ENCODE assay signal across 8 mouse cellular contexts in the genomic region with DNA sequence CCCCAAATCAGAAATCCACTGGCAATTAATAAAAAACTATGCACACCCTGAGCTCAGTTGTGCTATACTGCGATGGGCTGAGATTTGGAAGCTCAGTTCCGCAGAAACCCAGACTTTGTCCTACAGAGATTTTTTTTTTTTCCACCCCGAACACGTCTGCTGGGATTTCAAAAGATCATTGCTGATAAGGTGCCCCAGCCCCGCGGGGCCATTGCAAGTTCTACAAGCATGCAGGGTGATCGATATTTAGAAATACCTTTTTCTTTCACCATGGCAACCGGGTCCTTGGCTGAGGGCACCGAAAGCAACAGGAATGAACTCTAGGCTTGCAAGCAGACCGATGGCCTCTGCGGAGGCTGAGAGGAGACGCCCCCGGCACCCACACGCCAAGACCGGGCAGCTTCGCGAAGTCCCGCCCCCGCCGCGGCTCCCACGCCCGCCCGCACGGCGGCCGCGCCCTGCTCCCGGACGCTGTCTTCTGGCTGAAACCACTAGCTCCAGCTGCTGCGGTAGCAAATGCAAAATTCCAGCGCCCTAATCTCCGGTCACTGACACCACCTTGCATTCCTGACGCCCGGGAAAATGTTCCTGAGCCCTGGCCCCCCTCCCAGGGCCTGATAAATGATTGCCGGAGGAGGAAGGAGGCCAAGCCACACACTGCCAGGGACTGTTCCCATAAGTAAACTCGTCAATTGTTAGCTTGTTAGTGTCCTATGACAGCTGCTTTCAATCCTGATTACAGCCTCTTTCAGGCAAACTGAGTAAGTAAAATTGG.
A peak's percentile ranks its signal among the peaks of the same experiment; 100 is the strongest.
DNase-seq lines count a peak whose midpoint lies in the region; ATAC-seq and TF ChIP-seq lines count a peak whose summit lies in the region.

No protein-coding gene starts in this region.

- peak; percentile 57 for ATAC-seq in granulocyte monocyte progenitor cell, adult 5-6 weeks (replicated peaks; ENCODE audit: poor library complexity, severe bottlenecking)
- ATAC-seq in intestine, postnatal 0 days, result peak; percentile 69
- peak; percentile 40; the same call in 1 of the 2 replicates for ATAC-seq in limb, embryonic 15.5 days (ENCODE audit: insufficient number of reproducible peaks, low FRiP score, low TSS enrichment, low read depth)
- ATAC-seq in midbrain, postnatal 0 days (ENCODE audit: low FRiP score), result peak; percentile 42; the same call in 1 of the 2 replicates
- ATAC-seq in stomach, postnatal 0 days (ENCODE audit: low FRiP score, low TSS enrichment), result peak; percentile 72

- peak overlapping the region; percentile 45 for H3K4me3 ChIP-seq in intestine, postnatal 0 days (ENCODE audit: low read depth, low read length)
- H3K4me3 ChIP-seq in limb, embryonic 15.5 days, result peak overlapping the region; percentile 44
- H3K4me3 ChIP-seq in midbrain, postnatal 0 days (ENCODE audit: low read depth, low read length), result peak overlapping the region; percentile 50
- H3K4me3 ChIP-seq in stomach, postnatal 0 days (ENCODE audit: low read depth, low read length), result peak overlapping the region; percentile 43

- peaks cover 7% of the 10 kb centered on the region; the same call in 1 of the 2 replicates for H3K4me1 ChIP-seq in intestine, postnatal 0 days (replicated peaks; ENCODE audit: control insufficient read depth, insufficient read depth, low read length)
- H3K4me1 ChIP-seq in limb, embryonic 15.5 days, result peaks cover 26% of the 10 kb centered on the region
- peaks cover 18% of the 10 kb centered on the region; the same call in 1 of the 2 replicates for H3K4me1 ChIP-seq in midbrain, postnatal 0 days (ENCODE audit: insufficient read depth, low read length)
- H3K4me1 ChIP-seq in stomach, postnatal 0 days (replicated peaks; ENCODE audit: control insufficient read depth, insufficient read depth), result 0 out of 2 replicates have a peak, but pooled peaks cover 2% of the 10 kb centered on the region

- H3K27me3 ChIP-seq in intestine, postnatal 0 days (replicated peaks; ENCODE audit: control insufficient read depth, insufficient read depth, low read length), result no peaks in the 10 kb centered on the region
- H3K27me3 ChIP-seq in limb, embryonic 15.5 days, result peaks cover 22% of the 10 kb centered on the region
- no peaks in the 10 kb centered on the region for H3K27me3 ChIP-seq in midbrain, postnatal 0 days (ENCODE audit: insufficient read depth, low read length)
- H3K27me3 ChIP-seq in stomach, postnatal 0 days (ENCODE audit: control insufficient read depth, insufficient read depth, low read length), result no peaks in the 10 kb centered on the region

- H3K9ac ChIP-seq in intestine, postnatal 0 days (ENCODE audit: low read depth, low read length), result peak overlapping the region; percentile 40; the same call in 1 of the 2 replicates
- peak overlapping the region; percentile 29; the same call in 1 of the 2 replicates for H3K9ac ChIP-seq in limb, embryonic 15.5 days
- H3K9ac ChIP-seq in midbrain, postnatal 0 days (replicated peaks; ENCODE audit: low read length, poor library complexity, severe bottlenecking), result peak overlapping the region; percentile 71
- peak overlapping the region; percentile 55 for H3K9ac ChIP-seq in stomach, postnatal 0 days (ENCODE audit: low read length)

- peak overlapping the region; percentile 82 for H3K4me2 ChIP-seq in intestine, postnatal 0 days (replicated peaks; ENCODE audit: low read depth)
- H3K4me2 ChIP-seq in limb, embryonic 15.5 days, result peak overlapping the region; percentile 86
- H3K4me2 ChIP-seq in midbrain, postnatal 0 days (ENCODE audit: low read depth, low read length, poor library complexity, severe bottlenecking), result peak overlapping the region; percentile 85
- peak overlapping the region; percentile 77 for H3K4me2 ChIP-seq in stomach, postnatal 0 days (replicated peaks; ENCODE audit: low read depth)

- no peaks in the 10 kb centered on the region for H3K36me3 ChIP-seq in intestine, postnatal 0 days (ENCODE audit: control insufficient read depth, insufficient read depth)
- no peaks in the 10 kb centered on the region for H3K36me3 ChIP-seq in limb, embryonic 15.5 days
- H3K36me3 ChIP-seq in midbrain, postnatal 0 days (ENCODE audit: insufficient read depth, low read length), result no peaks in the 10 kb centered on the region
- H3K36me3 ChIP-seq in stomach, postnatal 0 days (ENCODE audit: control insufficient read depth, insufficient read depth, low read length), result no peaks in the 10 kb centered on the region

- peak; percentile 15 to 44 for DNase-seq in layer of hippocampus, adult 18-20 months (ENCODE audit: low spot score in 2 of 2)
- no peak for DNase-seq in layer of hippocampus, adult 9-10 months (ENCODE audit: low spot score)
- peak; percentile 66 for DNase-seq in embryo, embryonic 10 days (ENCODE audit: low spot score)
- DNase-seq in midbrain, postnatal 0 days (ENCODE audit: low spot score), result peak; percentile 38
- DNase-seq in stomach, postnatal 0 days (ENCODE audit: low spot score), result peak; percentile 88

- 1% methylated on average over 36 of the region's 37 CpGs for WGBS in intestine, postnatal 0 days
- WGBS in limb, embryonic 15.5 days, result 3% methylated on average over 37 of the region's 37 CpGs
- 2% methylated on average over 37 of the region's 37 CpGs for WGBS in midbrain, postnatal 0 days
- whole genome bisulfite sequencing in stomach, postnatal 0 days, result under 1% methylated on average over 37 of the region's 37 CpGs

- peak overlapping the region; percentile 23; the same call in 1 of the 2 replicates for H3K27ac ChIP-seq in intestine, postnatal 0 days (ENCODE audit: low read depth, low read length)
- peak overlapping the region; percentile 57 for H3K27ac ChIP-seq in limb, embryonic 15.5 days
- H3K27ac ChIP-seq in midbrain, postnatal 0 days (ENCODE audit: low read depth, low read length), result peak overlapping the region; percentile 70
- H3K27ac ChIP-seq in stomach, postnatal 0 days (replicated peaks), result peak overlapping the region; percentile 78

- TF ChIP-seq CTCF in intestine, postnatal 0 days (IDR thresholded peaks at IDR 0.05; ENCODE audit: low read depth), result no peak
- TF ChIP-seq CTCF in midbrain, postnatal 0 days (IDR thresholded peaks at IDR 0.05), result no peak
- no peak for TF ChIP-seq CTCF in stomach, postnatal 0 days (IDR thresholded peaks at IDR 0.05; ENCODE audit: low read depth)

- no peak for TF ChIP-seq EP300 in stomach, postnatal 0 days (optimal IDR thresholded peaks at IDR 0.05)

- no peaks in the 10 kb centered on the region for H3K9me3 ChIP-seq in intestine, postnatal 0 days (ENCODE audit: control insufficient read depth)
- no peaks in the 10 kb centered on the region for H3K9me3 ChIP-seq in limb, embryonic 15.5 days
- no peaks in the 10 kb centered on the region for H3K9me3 ChIP-seq in midbrain, postnatal 0 days (ENCODE audit: low read length)
- H3K9me3 ChIP-seq in stomach, postnatal 0 days (ENCODE audit: control insufficient read depth, low read length), result no peaks in the 10 kb centered on the region

Comparison
In these comparisons a context has a peak if more than half of its experiments do, and no peak if none do; other contexts are left out.
1. H3K27ac ChIP-seq: peak in every context shown above with its lines; median percentile 78 in stomach, postnatal 0 days; 70 in midbrain, postnatal 0 days; 57 in limb, embryonic 15.5 days; 23 in intestine, postnatal 0 days.